Mouse (Mus musculus) liver, postnatal 0 days (tissue): Measurements from ENCODE around the gene Rgs8. TPM values are rescaled to one million over a fixed set of nuclear protein-coding genes. Genes with fewer than 3 reads are reported as not detected.

Experiments used
- ATAC-seq: fragments of 200-750 bp; cut with Nextera tagmentation; 2 replicates; pipeline ENCODE4 v1.8.0; 2017; ENCODE audit warnings: mild to moderate bottlenecking, moderate library complexity
- DNase-seq: peaks from one replicate; pipeline ENCODE4 v3.0.0-alpha.2; 2016
- H3K27ac ChIP-seq: fragments of 300-500 bp; sonication (generic); 2 replicates; pipeline ENCODE4 v1.5.1; 2014; ENCODE audit warnings: antibody characterized with exemption, moderate library complexity, mild to moderate bottlenecking, low read depth
- H3K27me3 ChIP-seq: fragments of 300-500 bp; sonication (generic); 2 replicates; pipeline ENCODE4 v1.6.1; 2014; ENCODE audit warnings: low read length, control low read depth, mixed read lengths; ENCODE audit not compliant: insufficient read depth
- H3K36me3 ChIP-seq: fragments of 300-500 bp; sonication (generic); replicated peaks from 2 replicates; pipeline ENCODE4 v1.6.1; 2014; ENCODE audit warnings: mild to moderate bottlenecking, control low read depth, low read length, moderate library complexity, mixed read lengths; ENCODE audit not compliant: insufficient read depth
- H3K4me1 ChIP-seq: fragments of 300-500 bp; sonication (generic); 2 replicates; pipeline ENCODE4 v1.6.1; 2014; ENCODE audit warnings: antibody characterized with exemption, mild to moderate bottlenecking, control low read depth; ENCODE audit not compliant: insufficient read depth
- H3K4me2 ChIP-seq: fragments of 300-500 bp; sonication (generic); 2 replicates; pipeline ENCODE4 v1.6.1; 2014; ENCODE audit warnings: low read depth, mild to moderate bottlenecking, low read length, moderate library complexity, mixed read lengths
- H3K4me3 ChIP-seq: fragments of 300-500 bp; sonication (generic); 2 replicates; pipeline ENCODE4 v1.5.1; 2014; ENCODE audit warnings: low read depth, low read length
- H3K9ac ChIP-seq: fragments of 300-500 bp; sonication (generic); replicated peaks from 2 replicates; pipeline ENCODE4 v1.6.1; 2014; ENCODE audit warnings: mild to moderate bottlenecking, moderate library complexity
- H3K9me3 ChIP-seq: fragments of 300-500 bp; sonication (generic); 2 replicates; pipeline ENCODE4 v1.6.1; 2016; ENCODE audit warnings: mild to moderate bottlenecking, control low read depth, low read length, mixed read lengths
- CTCF ChIP-seq: sonication (generic); IDR thresholded peaks from 2 replicates; pipeline ENCODE4 v1.5.1; 2016; ENCODE audit warnings: antibody characterized with exemption, low read depth
- EP300 ChIP-seq: IDR thresholded peaks from 2 replicates; pipeline ENCODE4 v1.6.1; 2016; ENCODE audit warnings: antibody characterized with exemption, low read depth, mild to moderate bottlenecking
- WGBS: fragments of 180-500 bp; shearing (Covaris S2); extraction: QIAGEN DNeasy Blood & Tissue Kit; methylation state at CpG from one replicate; pipeline ENCODE4 v1.1.7; 2014; ENCODE audit not compliant: insufficient replicate concordance; 5-methylcytosine and 5-hydroxymethylcytosine counted together
- polyA plus RNA-seq: library from polyadenylated mRNA; unstranded; fragments of >200 nt; fragmentation: Nextera tagmentation; extraction: Ambion mirVana; gene quantifications from 2 replicates; pipeline ENCODE4 v1.2.1, GENCODE M21; 2015

Gene Rgs8
- polyA plus RNA-seq, 1 experiment from 2014 or later, result not detected

DNA sequence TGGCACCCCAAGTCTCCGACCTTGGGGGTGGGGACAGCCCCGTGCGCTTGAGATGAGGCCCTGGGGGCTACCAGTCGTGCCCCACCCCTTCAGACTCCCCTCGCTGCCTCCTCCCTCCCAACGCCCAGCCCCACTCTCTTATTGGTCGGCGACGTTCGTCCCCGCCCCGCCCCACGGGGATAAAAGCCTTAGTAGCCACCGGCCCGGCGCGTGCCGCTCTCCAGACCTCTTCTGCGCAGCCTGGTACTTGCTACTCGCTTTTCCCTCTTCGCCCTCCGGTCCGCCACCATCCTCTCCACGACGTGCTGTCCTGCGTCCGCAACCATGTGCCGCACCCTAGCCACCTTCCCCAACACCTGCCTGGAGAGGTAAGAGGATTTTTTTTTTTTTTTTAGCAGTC lies 87.3 kb downstream of the Rgs8 start, which contains the start of gene Rgs16:
Rgs16 (plus strand) TSS at position 205 of the 400 bp plus-strand sequence.
- 0 out of 2 replicates have a peak, but pooled peaks have one; percentile 8 for TF ChIP-seq EP300
- no peak for TF ChIP-seq CTCF
- DNase-seq, result peak; percentile 86
- H3K4me3 ChIP-seq, result peak within 1 kb of the TSS; percentile 56
- ATAC-seq, result peak; percentile 79
- WGBS, result under 1% methylated on average over 28 of the region's 28 CpGs
- H3K9ac ChIP-seq, result peak within 1 kb of the TSS; percentile 75
- H3K27ac ChIP-seq, result peak within 1 kb of the TSS; percentile 61
- peaks cover 23% of the 10 kb centered on the region for H3K27me3 ChIP-seq
- peaks cover 3% of the 10 kb centered on the region; the same call in 1 of the 2 replicates for H3K36me3 ChIP-seq
- peak within 1 kb of the TSS; percentile 55 for H3K4me2 ChIP-seq
- H3K9me3 ChIP-seq, result no peaks in the 10 kb centered on the region
- no peaks in the 10 kb centered on the region; the same call in 1 of the 2 replicates for H3K4me1 ChIP-seq

GRCm38 (mm10) chr1:153740775-153741400 lies 88.1 kb downstream of the Rgs8 start:
- whole genome bisulfite sequencing, result 42% methylated on average over 12 of the region's 12 CpGs
- Histone ChIP-seq H3K9ac (peak overlapping the region; percentile 75), H3K4me3 (peak overlapping the region; percentile 56), H3K4me1 (no peaks in the 10 kb centered on the region; the same call in 1 of the 2 replicates), H3K27me3 (peaks cover 23% of the 10 kb centered on the region), H3K4me2 (peak overlapping the region; percentile 55), H3K27ac (peak overlapping the region; percentile 61), H3K9me3 (no peaks in the 10 kb centered on the region), H3K36me3 (peaks cover 3% of the 10 kb centered on the region; the same call in 1 of the 2 replicates)
- no peak for DNase-seq
- TF ChIP-seq CTCF, result no peak
- no peak for TF ChIP-seq EP300
- ATAC-seq, result no peak

GRCm38 (mm10) chr1:153741551-153742316 lies 88.9 kb downstream of the Rgs8 start:
- Histone ChIP-seq H3K4me2 (peak overlapping the region; percentile 55), H3K9ac (peak overlapping the region; percentile 75), H3K27ac (peak overlapping the region; percentile 49), H3K36me3 (peaks cover 3% of the 10 kb centered on the region; the same call in 1 of the 2 replicates), H3K27me3 (peaks cover 23% of the 10 kb centered on the region), H3K4me3 (peak overlapping the region; percentile 56), H3K4me1 (no peaks in the 10 kb centered on the region; the same call in 1 of the 2 replicates), H3K9me3 (no peaks in the 10 kb centered on the region)
- DNase-seq (no peak), ATAC-seq (no peak)
- WGBS, result 70% methylated on average over 18 of the region's 18 CpGs
- TF ChIP-seq EP300, result no peak
- TF ChIP-seq CTCF, result no peak

DNA sequence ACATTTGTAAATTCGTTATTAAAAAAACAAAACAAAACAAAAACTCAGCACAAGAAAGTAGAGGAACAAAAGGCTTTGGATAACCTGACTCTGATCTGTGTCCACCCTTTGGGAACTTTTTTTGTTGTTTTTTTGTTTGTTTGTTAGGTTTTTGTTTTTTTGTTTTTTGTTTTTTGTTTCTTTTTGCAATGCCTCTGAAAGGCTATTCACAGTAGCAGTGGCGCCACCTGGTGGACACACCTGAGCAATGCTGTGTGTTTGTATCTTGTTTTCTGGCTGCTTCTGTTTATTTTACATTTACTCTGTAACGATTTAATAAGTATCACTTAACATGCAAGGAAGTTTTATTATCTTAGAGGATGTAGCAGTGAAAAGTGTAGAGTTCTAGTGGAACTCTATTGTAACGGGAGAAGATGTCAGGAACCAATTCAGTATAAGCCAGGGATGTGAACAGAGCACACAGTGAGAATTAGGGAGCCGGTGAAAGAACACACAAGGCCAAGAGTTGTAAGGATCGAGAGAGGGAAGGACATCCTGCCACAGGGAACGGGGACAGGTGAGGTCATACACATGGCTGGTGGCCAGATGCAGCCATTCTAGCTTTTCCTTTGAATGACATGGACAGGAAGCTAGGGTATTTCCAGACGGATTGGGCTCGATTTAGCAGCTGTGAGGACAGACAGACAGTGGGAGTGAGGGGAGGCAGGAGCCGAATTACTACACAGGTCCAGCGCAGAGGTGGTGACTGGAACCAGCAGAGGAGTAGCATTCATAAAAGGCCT lies 89.7 kb downstream of the Rgs8 start:
- H3K4me3 ChIP-seq, result peak overlapping the region; percentile 56; the same call in 1 of the 2 replicates
- H3K27ac ChIP-seq, result peak overlapping the region; percentile 49; the same call in 1 of the 2 replicates
- ATAC-seq (no peak), DNase-seq (peak; percentile 81)
- H3K4me1 ChIP-seq, result no peaks in the 10 kb centered on the region; the same call in 1 of the 2 replicates
- TF ChIP-seq EP300 (no peak), CTCF (peak; percentile 91)
- peaks cover 23% of the 10 kb centered on the region for H3K27me3 ChIP-seq
- H3K4me2 ChIP-seq, result peak overlapping the region; percentile 55
- H3K9ac ChIP-seq, result peak overlapping the region; percentile 75
- H3K9me3 ChIP-seq, result no peaks in the 10 kb centered on the region
- WGBS, result 42% methylated on average over 11 of the region's 11 CpGs
- peaks cover 3% of the 10 kb centered on the region; the same call in 1 of the 2 replicates for H3K36me3 ChIP-seq

DNA sequence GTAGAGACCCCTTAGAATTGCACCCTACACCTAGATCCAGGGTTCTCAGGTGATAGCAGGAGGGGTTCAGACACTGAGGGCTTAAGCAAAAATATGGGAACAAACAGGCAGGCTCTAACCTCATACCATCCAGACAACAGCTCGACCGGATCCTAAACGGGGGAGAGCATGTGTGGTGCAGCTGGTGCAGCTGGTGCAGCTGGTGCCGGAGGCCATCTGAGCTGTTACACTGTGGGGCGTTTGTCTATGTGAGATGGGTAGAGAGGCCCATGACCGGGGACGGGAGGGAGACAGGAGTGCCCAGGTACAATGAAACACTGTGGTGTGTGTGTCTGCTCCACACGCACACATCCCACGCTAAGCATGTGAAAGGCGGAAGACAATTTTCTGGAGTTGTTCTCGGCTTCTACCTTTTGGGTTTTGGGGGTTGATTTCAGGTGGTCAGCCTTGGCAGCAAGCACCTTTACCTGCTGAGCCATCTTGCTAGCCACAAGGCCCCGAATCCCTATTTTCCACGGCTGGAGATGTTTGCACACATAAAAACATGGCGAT lies 93.4 kb downstream of the Rgs8 start:
- DNase-seq, result no peak
- H3K36me3 ChIP-seq, result peaks cover 3% of the 10 kb centered on the region; the same call in 1 of the 2 replicates
- H3K9ac ChIP-seq, result no peak overlapping the region
- H3K4me3 ChIP-seq, result no peak overlapping the region
- TF ChIP-seq CTCF (no peak), EP300 (no peak)
- no peak overlapping the region for H3K4me2 ChIP-seq
- peaks cover 15% of the 10 kb centered on the region; the same call in 1 of the 2 replicates for H3K4me1 ChIP-seq
- H3K27me3 ChIP-seq, result 0 out of 2 replicates have a peak, but pooled peaks cover under 1% of the 10 kb centered on the region
- ATAC-seq, result peak; percentile 1; the same call in 1 of the 2 replicates
- H3K27ac ChIP-seq, result 0 out of 2 replicates have a peak overlapping the region, but pooled peaks have one; percentile 23
- H3K9me3 ChIP-seq, result no peaks in the 10 kb centered on the region
- 77% methylated on average over 14 of the region's 14 CpGs for WGBS
